Mouse (Mus musculus) left cerebral cortex, adult 18-20 months (tissue): ENCODE data around the gene Borcs5. TPM values are rescaled to one million over a fixed set of nuclear protein-coding genes. Genes with fewer than 3 reads are reported as not detected.

Source experiments
- DNase-seq, 2 experiments: peaks; one replicate each; pipeline ENCODE4 v3.0.0; 2021 to 2022; ENCODE audit warnings: low spot score in 2 of 2, mixed read lengths in 1 of 2
- total RNA-seq, 2 experiments: library from RNA; stranded (reverse); gene quantifications; 2 replicates each; pipeline ENCODE4 v1.2.3; 2021

Borcs5 gene
- total RNA-seq, 2 experiments from 2014 or later: 37.3 to 38.4 TPM

- no peak for DNase-seq
Observed at GRCm38 (mm10) chr6:134625431-134625830, 13.9 kb upstream of the Borcs5 start.

DNA sequence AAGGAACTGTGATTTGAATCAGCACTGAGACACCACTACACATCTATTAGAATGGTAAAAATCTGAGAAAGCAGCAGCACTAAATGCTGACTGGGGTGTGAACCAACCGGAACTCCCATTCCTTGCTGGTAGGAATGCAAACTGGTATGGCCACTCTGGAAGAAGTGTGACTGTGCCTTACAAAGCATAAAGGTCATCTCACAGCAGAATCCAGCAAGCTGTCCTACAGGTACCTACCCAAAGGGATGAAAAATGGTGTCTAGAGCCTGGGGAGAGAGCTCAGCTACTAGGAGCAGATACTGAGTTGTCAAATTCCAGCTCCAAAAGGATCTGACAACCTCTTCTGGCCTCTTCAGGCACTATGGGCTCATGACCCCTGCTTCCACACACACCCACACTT is 12.7 kb upstream of the Borcs5 start:
- DNase-seq: no peak

- DNase-seq: no peak
Observed at GRCm38 (mm10) chr6:134630447-134630846, 8.9 kb upstream of the Borcs5 start.

GRCm38 (mm10) chr6:134631947-134632687 is 7.2 kb upstream of the Borcs5 start, which contains the start of gene Mansc1:
Mansc1 (minus strand) TSS chr6:134632488.
- DNase-seq: peak; percentile 55 to 58

DNA sequence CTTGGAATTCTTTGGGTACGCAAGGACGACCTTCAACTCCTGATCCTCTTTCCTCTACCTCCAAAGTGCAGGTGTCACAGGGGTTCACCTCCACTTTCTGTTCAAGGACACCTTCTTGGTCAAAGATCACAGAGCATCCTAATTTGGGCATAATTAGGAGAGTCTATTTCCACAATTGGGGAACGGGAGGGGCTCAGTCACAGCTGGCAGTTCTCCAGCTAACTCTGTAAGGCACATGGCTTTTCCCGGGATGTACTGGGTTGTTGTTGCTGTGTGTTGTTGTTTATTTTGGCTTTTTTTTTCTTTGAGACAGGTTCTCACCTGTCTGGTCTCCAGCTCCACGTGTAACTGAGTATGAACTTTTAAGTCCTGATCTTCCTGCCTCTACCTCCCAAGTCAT is 6.6 kb upstream of the Borcs5 start:
- no peak for DNase-seq

- DNase-seq: no peak
Observed at GRCm38 (mm10) chr6:134633553-134633952, 5.8 kb upstream of the Borcs5 start.

- DNase-seq: no peak
Observed at GRCm38 (mm10) chr6:134636476-134636875, 2.8 kb upstream of the Borcs5 start.

GRCm38 (mm10) chr6:134639900-134640299 is 590 bp downstream of the Borcs5 start:
- DNase-seq: no peak

GRCm38 (mm10) chr6:134640485-134641475 is 1.5 kb downstream of the Borcs5 start:
- DNase-seq: peak; percentile 91 to 94

GRCm38 (mm10) chr6:134641738-134642446 is 2.6 kb downstream of the Borcs5 start:
- no peak for DNase-seq

DNA sequence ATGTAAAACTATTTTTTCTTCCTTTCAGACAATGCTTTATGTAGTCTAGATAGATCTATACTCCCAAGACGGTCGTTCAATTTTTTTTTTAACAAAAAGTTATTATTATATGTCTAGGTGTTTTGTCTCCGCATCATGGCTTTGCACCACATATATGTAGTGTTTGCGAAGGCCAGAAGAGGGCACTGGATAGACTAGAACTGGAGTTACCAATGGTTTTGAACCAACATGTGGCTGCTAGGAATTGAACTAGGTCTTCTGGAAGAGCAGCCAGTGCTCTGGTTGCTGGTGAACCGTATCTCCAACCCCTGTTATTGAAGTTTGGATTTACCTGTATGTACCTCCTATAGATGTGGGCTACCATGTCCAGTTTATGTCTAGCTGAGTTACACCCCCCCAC is 4.0 kb downstream of the Borcs5 start:
- DNase-seq: no peak

GRCm38 (mm10) chr6:134646835-134647234 is 7.5 kb downstream of the Borcs5 start:
- no peak for DNase-seq

- no peak for DNase-seq
Observed at GRCm38 (mm10) chr6:134647621-134648020, 8.3 kb downstream of the Borcs5 start.

DNA sequence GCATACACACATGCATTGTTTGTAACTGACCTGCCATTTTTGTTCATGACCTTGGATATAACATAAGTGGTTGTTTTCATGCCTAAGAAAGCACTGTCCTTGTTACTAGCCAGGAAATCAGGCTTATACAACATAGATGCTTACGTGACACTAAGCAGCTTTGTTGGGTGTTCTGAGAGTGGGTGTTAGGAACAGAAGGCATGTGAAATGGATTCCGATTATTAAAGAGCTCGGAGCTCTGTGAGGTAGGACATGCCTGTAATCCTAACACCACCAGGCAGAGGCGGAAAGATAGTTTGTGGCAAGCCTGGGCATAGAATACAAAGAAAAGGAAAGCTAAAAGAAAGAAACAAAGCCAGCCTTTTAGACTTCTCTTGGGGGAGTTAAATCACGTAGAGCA is 9.0 kb downstream of the Borcs5 start:
- peak; percentile 29 to 34 for DNase-seq

GRCm38 (mm10) chr6:134656527-134656926 is 17.2 kb downstream of the Borcs5 start:
- DNase-seq: no peak

DNA sequence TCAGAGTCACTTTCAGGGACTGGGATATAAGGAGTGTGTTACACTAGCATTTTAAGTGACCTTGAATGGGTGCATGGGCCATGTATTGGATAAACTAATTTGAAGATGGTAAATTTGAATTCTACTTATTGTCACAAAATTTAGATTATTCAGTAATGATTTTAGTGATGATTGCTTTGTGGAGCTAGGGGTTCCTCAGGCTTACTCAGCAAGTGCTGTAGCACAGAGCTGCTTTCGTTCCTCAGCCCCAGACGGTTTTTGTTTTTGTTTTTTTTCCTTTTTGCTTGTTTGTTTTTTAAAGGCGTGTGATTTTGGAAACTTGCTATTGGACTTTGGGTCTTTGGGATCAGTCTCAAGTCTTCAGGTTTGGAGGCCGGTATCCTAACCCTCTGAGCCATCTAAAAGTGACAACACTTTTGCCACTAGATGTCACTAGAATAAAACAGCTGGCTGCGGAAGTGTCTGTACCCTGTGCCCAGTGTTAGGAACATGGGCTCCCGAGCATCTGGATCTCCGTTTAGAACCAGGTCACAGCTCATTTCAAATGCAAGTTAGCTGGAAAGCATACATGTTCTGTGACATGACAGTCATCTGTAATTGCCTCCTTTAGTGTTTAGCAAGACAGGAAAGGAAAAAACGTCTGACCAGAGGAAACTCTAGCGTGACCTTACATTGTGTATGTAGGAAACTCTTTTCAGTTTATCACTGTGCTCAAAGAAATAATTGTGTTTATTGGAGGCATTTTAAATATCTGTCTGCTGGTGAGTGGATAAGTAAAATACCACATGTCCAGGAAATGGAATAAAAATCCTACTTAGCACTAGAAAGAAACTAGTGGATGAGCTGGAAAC is 20.0 kb downstream of the Borcs5 start:
- DNase-seq: peak; percentile 33 to 37

GRCm38 (mm10) chr6:134660714-134661406 is 21.6 kb downstream of the Borcs5 start:
- DNase-seq: no peak

- DNase-seq: no peak
Observed at GRCm38 (mm10) chr6:134664573-134664972, 25.3 kb downstream of the Borcs5 start.

DNA sequence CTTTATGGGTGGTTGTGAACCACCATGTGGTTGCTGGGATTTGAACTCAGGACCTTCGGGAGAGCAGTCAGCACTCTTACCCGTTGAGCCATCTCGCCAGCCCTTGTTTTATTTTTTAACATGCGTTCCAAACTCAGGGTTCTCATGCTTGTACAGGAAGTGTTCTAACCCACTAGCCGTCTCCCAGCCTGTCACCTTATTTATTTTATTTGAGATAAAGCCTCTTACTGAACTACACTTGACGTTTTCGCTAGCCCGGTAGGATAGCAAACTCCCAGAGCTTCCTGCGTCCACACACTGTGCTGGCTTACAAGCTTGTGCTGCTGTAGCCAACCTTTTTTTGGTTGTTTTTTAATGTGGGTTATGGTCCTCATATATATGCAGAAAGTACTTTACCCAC is 26.5 kb downstream of the Borcs5 start:
- DNase-seq: no peak

GRCm38 (mm10) chr6:134668519-134668918 is 29.2 kb downstream of the Borcs5 start:
- no peak for DNase-seq
